Comparison of ENCODE assay signal across 27 mouse cellular contexts in genomic region chr6:97346527-97346926, GRCm38 (mm10).
A peak's percentile ranks its signal among the peaks of the same experiment; 100 is the strongest.
DNase-seq lines count a peak whose midpoint lies in the region; ATAC-seq and TF ChIP-seq lines count a peak whose summit lies in the region.
"Had no signal": no experiment of that assay in that cellular context is flagged by ENCODE, and none has a peak within 500 bp of the region (broad histone marks: within the 10 kb centered on the region; RNA-seq: fewer than 3 reads in every experiment).

No protein-coding gene starts in this region.

- DNase-seq in kidney, adult 18-20 months, result no peak
- no peak for DNase-seq in lung, embryonic 14.5 days
- DNase-seq in lung, adult 2 months, result no peak
- DNase-seq in spleen, postnatal 10 days (ENCODE audit: low spot score in 2 of 2), result no peak
- DNase-seq: adrenal gland, postnatal 10 days; cerebellum, adult 11-12 months; cerebellum, postnatal 10 days; forebrain, postnatal 0 days; gastrocnemius, postnatal 10 days; heart, postnatal 36 days; kidney, adult 8-10 months; kidney, postnatal 25 days; lung, postnatal 36 days; right cerebral cortex, postnatal 25 days; thymus, adult 18-20 months; thymus, postnatal 25 days had no signal

- WGBS in kidney, embryonic 14.5 days, result 46% methylated on average over 10 of the region's 10 CpGs
- WGBS in lung, embryonic 14.5 days, result 27% methylated on average over 10 of the region's 10 CpGs
- 53% methylated on average over 10 of the region's 10 CpGs for WGBS in lung, adult 2 months
- 42% methylated on average over 10 of the region's 10 CpGs for WGBS in stomach, embryonic 15.5 days

- no peak overlapping the region for H3K27ac ChIP-seq in kidney, embryonic 14.5 days (ENCODE audit: low read depth, low read length)
- H3K27ac ChIP-seq in lung, embryonic 14.5 days (ENCODE audit: low read depth), result 0 out of 2 replicates have a peak overlapping the region, but pooled peaks have one; percentile 30
- peak overlapping the region; percentile 57 for H3K27ac ChIP-seq in stomach, embryonic 15.5 days
- H3K27ac ChIP-seq: forebrain, embryonic 12.5 days; hindbrain, embryonic 12.5 days; hindbrain, postnatal 0 days; limb, embryonic 13.5 days; liver, embryonic 14.5 days had no signal

- no peak overlapping the region for H3K9ac ChIP-seq in kidney, embryonic 14.5 days (ENCODE audit: low read depth, low read length)
- no peak overlapping the region for H3K9ac ChIP-seq in lung, embryonic 14.5 days
- H3K9ac ChIP-seq in stomach, embryonic 15.5 days, result no peak overlapping the region
- H3K9ac ChIP-seq: forebrain, embryonic 12.5 days; forebrain, postnatal 0 days; hindbrain, embryonic 12.5 days; limb, embryonic 13.5 days; liver, embryonic 14.5 days had no signal

- H3K4me2 ChIP-seq in kidney, embryonic 14.5 days (replicated peaks; ENCODE audit: low read depth, low read length), result no peak overlapping the region
- H3K4me2 ChIP-seq in lung, embryonic 14.5 days, result no peak overlapping the region
- H3K4me2 ChIP-seq in stomach, embryonic 15.5 days, result no peak overlapping the region
- H3K4me2 ChIP-seq: forebrain, embryonic 12.5 days; hindbrain, embryonic 12.5 days; limb, embryonic 13.5 days; midbrain, embryonic 11.5 days had no signal

- H3K36me3 ChIP-seq in kidney, embryonic 14.5 days (ENCODE audit: control insufficient read depth, insufficient read depth, low read length), result no peaks in the 10 kb centered on the region
- no peaks in the 10 kb centered on the region for H3K36me3 ChIP-seq in lung, embryonic 14.5 days (ENCODE audit: insufficient read depth)
- no peaks in the 10 kb centered on the region for H3K36me3 ChIP-seq in stomach, embryonic 15.5 days
- H3K36me3 ChIP-seq: forebrain, embryonic 12.5 days; hindbrain, embryonic 12.5 days; limb, embryonic 13.5 days had no signal

- ATAC-seq in kidney, embryonic 14.5 days (ENCODE audit: low FRiP score, low TSS enrichment), result 0 out of 2 replicates have a peak, but pooled peaks have one; percentile 21
- no peak for ATAC-seq in lung, embryonic 14.5 days (ENCODE audit: insufficient read depth)
- ATAC-seq in stomach, embryonic 15.5 days (ENCODE audit: insufficient read depth, low FRiP score, low read depth), result no peak
- ATAC-seq in CD4-positive, CD25-positive, alpha-beta regulatory T cell, adult 4 months, result no peak
- ATAC-seq: forebrain, postnatal 0 days; hindbrain, postnatal 0 days; midbrain, embryonic 16.5 days; Patski had no signal

- TF ChIP-seq CTCF in lung, embryonic 14.5 days (IDR thresholded peaks at IDR 0.05; ENCODE audit: low read depth), result no peak
- no peak for TF ChIP-seq CTCF in lung, adult 2 months (IDR thresholded peaks at IDR 0.05; ENCODE audit: insufficient read depth, low read length)

- H3K27me3 ChIP-seq in kidney, embryonic 14.5 days (ENCODE audit: control insufficient read depth, insufficient read depth, low read length), result no peaks in the 10 kb centered on the region
- no peaks in the 10 kb centered on the region for H3K27me3 ChIP-seq in lung, embryonic 14.5 days (ENCODE audit: insufficient read depth, low read length)
- no peaks in the 10 kb centered on the region for H3K27me3 ChIP-seq in stomach, embryonic 15.5 days (replicated peaks)
- H3K27me3 ChIP-seq: hindbrain, embryonic 12.5 days; limb, embryonic 13.5 days; Patski had no signal

- peaks cover 11% of the 10 kb centered on the region for H3K4me1 ChIP-seq in kidney, embryonic 14.5 days (ENCODE audit: control insufficient read depth, insufficient read depth, low read length)
- H3K4me1 ChIP-seq in lung, embryonic 14.5 days (ENCODE audit: insufficient read depth), result peaks cover 11% of the 10 kb centered on the region
- peaks cover 3% of the 10 kb centered on the region for H3K4me1 ChIP-seq in lung, adult 2 months (ENCODE audit: control insufficient read depth, insufficient read depth, low read length)
- 0 out of 2 replicates have a peak, but pooled peaks cover 8% of the 10 kb centered on the region for H3K4me1 ChIP-seq in stomach, embryonic 15.5 days

- no peak overlapping the region for H3K4me3 ChIP-seq in kidney, embryonic 14.5 days (ENCODE audit: low read length)
- H3K4me3 ChIP-seq in lung, embryonic 14.5 days (ENCODE audit: low read depth, low read length), result no peak overlapping the region
- no peak overlapping the region for H3K4me3 ChIP-seq in lung, adult 2 months (replicated peaks; ENCODE audit: extremely low read depth, low read depth, low read length)
- H3K4me3 ChIP-seq in stomach, embryonic 15.5 days (replicated peaks), result no peak overlapping the region
- H3K4me3 ChIP-seq: forebrain, embryonic 12.5 days; hindbrain, embryonic 12.5 days; limb, embryonic 13.5 days had no signal

- no peak for TF ChIP-seq POLR2A in lung, adult 2 months (IDR thresholded peaks at IDR 0.05; ENCODE audit: borderline replicate concordance, extremely low read depth, low read depth, low read length)

- H3K9me3 ChIP-seq in kidney, embryonic 14.5 days (ENCODE audit: control insufficient read depth, low read length), result no peaks in the 10 kb centered on the region
- H3K9me3 ChIP-seq in lung, embryonic 14.5 days (ENCODE audit: low read depth, low read length), result no peaks in the 10 kb centered on the region
- H3K9me3 ChIP-seq in stomach, embryonic 15.5 days, result no peaks in the 10 kb centered on the region
- H3K9me3 ChIP-seq: forebrain, embryonic 12.5 days; hindbrain, embryonic 12.5 days; limb, embryonic 13.5 days had no signal
